Mouse (Mus musculus) megakaryocyte, embryonic 14.5 days (primary cell): ENCODE data around the gene Stard7.

ENCODE experiments used
- FLI1 ChIP-seq: IDR thresholded peaks from 2 replicates; pipeline ENCODE4 v1.6.1; 2012; ENCODE audit warnings: low read length, inconsistent platforms, mixed read lengths
- GATA1 ChIP-seq: IDR thresholded peaks from 3 replicates; pipeline ENCODE4 v1.6.1; 2012; ENCODE audit warnings: mixed read lengths, low read length, inconsistent platforms, borderline replicate concordance

- TF ChIP-seq GATA1 = no peak
- no peak for TF ChIP-seq FLI1
Observed at GRCm38 (mm10) chr2:127336497-127336832, 66.4 kb downstream of the Stard7 start.
